Mouse (Mus musculus): Measurements from ENCODE around the gene Morn5.

Morn5 gene

GRCm38 (mm10) chr2:36067132-36067531, 17.9 kb downstream of the Morn5 start:
- DNase-seq (ENCODE audit: low read depth in 1 of 2, low spot score in 2 of 2), result no peak

GRCm38 (mm10) chr2:36071660-36072305, 22.5 kb downstream of the Morn5 start:
- no peak for DNase-seq (ENCODE audit: low read depth in 1 of 2, low spot score in 2 of 2)

- DNase-seq (ENCODE audit: low read depth in 1 of 2, low spot score in 2 of 2), result no peak
Observed at GRCm38 (mm10) chr2:36073781-36074180, 24.5 kb downstream of the Morn5 start.

- no peak for DNase-seq (ENCODE audit: low read depth in 1 of 2, low spot score in 2 of 2)
Observed at GRCm38 (mm10) chr2:36075210-36075609, 26.0 kb downstream of the Morn5 start.

- DNase-seq (ENCODE audit: low read depth in 1 of 2, low spot score in 2 of 2), result no peak
Observed at GRCm38 (mm10) chr2:36077160-36077761, 28.0 kb downstream of the Morn5 start.

GRCm38 (mm10) chr2:36081446-36081845, 32.2 kb downstream of the Morn5 start:
- no peak for DNase-seq (ENCODE audit: low read depth in 1 of 2, low spot score in 2 of 2)

GRCm38 (mm10) chr2:36082802-36083580, 33.7 kb downstream of the Morn5 start:
- no peak for DNase-seq (ENCODE audit: low read depth in 1 of 2, low spot score in 2 of 2)

GRCm38 (mm10) chr2:36085041-36085440, 35.8 kb downstream of the Morn5 start:
- DNase-seq (ENCODE audit: low read depth in 1 of 2, low spot score in 2 of 2), result no peak

GRCm38 (mm10) chr2:36089190-36089589, 39.9 kb downstream of the Morn5 start:
- no peak for DNase-seq (ENCODE audit: low read depth in 1 of 2, low spot score in 2 of 2)

- DNase-seq (ENCODE audit: low read depth in 1 of 2, low spot score in 2 of 2), result no peak
Observed at GRCm38 (mm10) chr2:36090853-36091741, 41.8 kb downstream of the Morn5 start.

GRCm38 (mm10) chr2:36092748-36093147, 43.5 kb downstream of the Morn5 start:
- no peak for DNase-seq (ENCODE audit: low read depth in 1 of 2, low spot score in 2 of 2)

- no peak for DNase-seq (ENCODE audit: low read depth in 1 of 2, low spot score in 2 of 2)
Observed at GRCm38 (mm10) chr2:36093301-36093700, 44.0 kb downstream of the Morn5 start.

- DNase-seq (ENCODE audit: low read depth in 1 of 2, low spot score in 2 of 2), result no peak
Observed at GRCm38 (mm10) chr2:36093914-36094475, 44.7 kb downstream of the Morn5 start.

GRCm38 (mm10) chr2:36097129-36097815, 48.0 kb downstream of the Morn5 start:
- no peak for DNase-seq (ENCODE audit: low read depth in 1 of 2, low spot score in 2 of 2)

GRCm38 (mm10) chr2:36098021-36098420, 48.8 kb downstream of the Morn5 start:
- no peak for DNase-seq (ENCODE audit: low read depth in 1 of 2, low spot score in 2 of 2)

- no peak for DNase-seq (ENCODE audit: low read depth in 1 of 2, low spot score in 2 of 2)
Observed at GRCm38 (mm10) chr2:36099739-36100138, 50.5 kb downstream of the Morn5 start.

- no peak for DNase-seq (ENCODE audit: low read depth in 1 of 2, low spot score in 2 of 2)
Observed at GRCm38 (mm10) chr2:36101866-36102558, 52.8 kb downstream of the Morn5 start.

- DNase-seq (ENCODE audit: low read depth in 1 of 2, low spot score in 2 of 2), result no peak
Observed at GRCm38 (mm10) chr2:36102559-36102946, 53.3 kb downstream of the Morn5 start.

GRCm38 (mm10) chr2:36103069-36103554, 53.9 kb downstream of the Morn5 start:
- DNase-seq (ENCODE audit: low read depth in 1 of 2, low spot score in 2 of 2), result no peak

Data from monocyte, adult 2 months (primary cell).